Mouse (Mus musculus) spleen, postnatal 14 days (tissue): ENCODE data around the gene Speer2.

Experiments
- DNase-seq, 2 experiments: peaks; one replicate each; pipeline ENCODE4 v3.0.0; 2021 to 2022; ENCODE audit warnings: low spot score in 2 of 2

The Speer2 gene

GRCm38 (mm10) chr16:69863644-69864043, at the start of gene Speer2:
Gene Speer2 (minus strand): TSS chr16:69863744.
- no peak for DNase-seq

GRCm38 (mm10) chr16:69904303-69904702, 40.8 kb upstream of the Speer2 start:
- no peak for DNase-seq

DNA sequence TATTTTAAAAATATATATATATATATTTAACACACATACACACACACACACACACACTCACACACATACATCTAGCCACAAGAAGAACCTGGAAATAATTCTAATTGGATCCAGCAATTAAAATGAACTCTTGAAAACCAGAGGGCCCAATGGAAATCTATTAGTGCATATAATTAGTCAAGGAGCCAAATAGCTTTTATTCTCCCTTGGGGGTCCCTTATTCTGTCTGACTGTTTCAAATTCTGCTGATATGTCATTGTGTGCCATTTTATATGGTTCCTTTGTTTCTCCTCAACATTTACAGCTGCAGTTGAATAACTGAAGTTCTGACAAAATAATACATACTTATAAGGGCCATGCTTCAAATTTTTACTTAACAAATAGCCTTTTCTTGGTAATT, 17.2 kb upstream of the Speer2 start:
- no peak for DNase-seq

GRCm38 (mm10) chr16:69836628-69837027, 26.9 kb downstream of the Speer2 start:
- DNase-seq, result no peak

GRCm38 (mm10) chr16:69813652-69814051, 49.9 kb downstream of the Speer2 start:
- no peak for DNase-seq
